Mouse (Mus musculus): ENCODE data around the gene Eif5b.
"Not testable (repeated sequence)": the region's sequence is repeated elsewhere in the genome, so short reads cannot be mapped to it uniquely, and the experiment has no call there.

Gene Eif5b

DNA sequence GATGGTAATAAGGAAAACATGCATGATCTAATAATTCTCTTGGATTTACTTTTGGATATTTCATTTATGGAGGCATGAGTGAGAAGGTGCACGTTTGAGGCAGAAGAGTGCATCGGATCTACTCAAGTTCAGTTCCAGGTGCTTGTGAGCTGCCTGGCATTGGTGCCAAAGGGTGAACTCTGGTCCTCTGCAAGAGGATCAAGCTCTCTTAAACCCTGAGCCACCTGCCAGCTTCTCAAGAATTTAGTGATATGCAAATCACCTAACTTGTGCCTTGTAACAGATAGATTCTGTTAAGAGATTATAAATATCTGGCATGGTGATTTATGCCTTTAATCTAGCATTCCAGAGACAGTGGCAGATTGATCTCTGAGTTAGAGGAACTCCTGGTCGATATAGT, 5.2 kb downstream of the Eif5b start:
- DNase-seq (ENCODE audit: low spot score in 2 of 2), result no peak

DNA sequence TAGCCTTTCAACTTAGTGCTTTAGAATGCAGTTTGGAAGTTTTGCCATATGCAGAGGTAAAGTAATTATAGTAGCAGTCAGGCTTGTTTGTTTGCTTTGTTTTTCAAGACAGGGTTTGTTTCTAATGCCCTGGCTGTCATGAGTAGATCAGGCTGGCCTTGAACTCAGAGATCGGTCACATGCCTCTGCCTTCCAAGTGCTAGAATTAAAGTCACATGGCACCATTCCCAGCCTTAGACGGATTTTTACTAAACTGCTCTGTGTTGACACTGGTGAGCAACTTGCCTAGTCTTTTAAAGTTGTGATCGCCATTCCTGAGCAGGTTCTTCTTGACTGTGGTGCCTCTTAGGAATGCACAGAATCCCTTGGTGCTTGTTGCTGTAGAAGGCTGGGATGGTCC, 8.9 kb downstream of the Eif5b start:
- no peak for DNase-seq (ENCODE audit: low spot score in 2 of 2)

DNA sequence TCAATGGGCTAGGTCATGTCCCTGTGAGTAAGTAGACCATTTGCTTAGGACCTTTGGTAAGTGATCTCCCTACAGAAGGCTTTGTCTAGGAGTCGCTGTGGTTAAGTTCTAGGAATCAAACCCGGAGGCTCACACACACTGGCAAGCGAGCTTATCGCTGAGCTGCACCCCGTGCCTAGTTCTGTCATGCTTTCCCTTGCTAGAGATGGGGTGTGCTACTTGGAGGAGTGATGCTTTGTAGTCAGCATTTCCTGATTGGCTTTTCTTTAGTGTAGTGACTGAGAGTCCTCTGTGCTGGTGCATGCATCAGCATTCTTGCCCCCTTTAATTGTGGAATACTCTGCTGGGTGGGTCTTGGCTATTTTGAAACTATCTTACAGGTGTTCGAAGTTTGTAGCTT, 13.8 kb downstream of the Eif5b start:
- no peak for DNase-seq (ENCODE audit: low spot score in 2 of 2)

DNA sequence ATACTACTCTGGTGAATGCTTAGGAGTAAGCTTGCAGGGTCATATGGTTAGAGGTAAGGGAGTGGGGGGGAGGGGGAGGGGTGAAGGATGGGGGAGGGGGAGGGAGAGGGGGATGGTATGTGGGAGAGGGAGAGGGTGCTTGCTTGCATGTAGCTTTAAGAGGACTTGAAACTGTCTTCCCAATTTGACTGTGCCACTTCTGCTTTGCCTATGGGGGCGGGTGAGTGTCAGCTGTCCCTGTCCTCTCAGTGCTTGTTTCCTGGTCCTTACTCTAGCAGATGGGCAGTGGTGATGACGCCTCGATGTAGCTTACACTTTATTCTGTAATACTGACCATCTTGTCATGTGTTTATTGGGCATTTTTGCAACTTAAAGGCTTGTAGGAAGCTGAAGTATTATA, 14.3 kb downstream of the Eif5b start:
- peak in 1 of 2 experiments; percentile 34 for DNase-seq (ENCODE audit: low spot score in 2 of 2)

DNA sequence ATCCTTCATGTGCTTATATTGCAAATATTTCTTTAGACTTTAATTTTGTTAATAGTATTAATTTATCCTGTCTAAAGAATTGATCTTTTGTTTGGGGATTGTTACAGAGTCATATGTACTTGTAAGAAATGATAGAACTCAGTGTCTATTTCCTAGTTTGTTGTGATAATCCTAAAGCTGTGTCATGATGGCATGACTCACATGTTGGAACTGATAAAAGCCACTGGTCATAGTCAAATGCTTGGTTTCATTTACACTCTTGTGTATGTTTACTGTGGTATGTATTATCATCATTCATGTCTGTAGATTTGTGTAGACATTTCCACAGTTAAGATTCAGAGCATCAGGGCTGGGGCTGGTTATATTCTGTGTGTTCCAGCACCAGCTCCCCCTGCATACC, 14.7 kb downstream of the Eif5b start:
- DNase-seq (ENCODE audit: low spot score in 2 of 2), result no peak

DNA sequence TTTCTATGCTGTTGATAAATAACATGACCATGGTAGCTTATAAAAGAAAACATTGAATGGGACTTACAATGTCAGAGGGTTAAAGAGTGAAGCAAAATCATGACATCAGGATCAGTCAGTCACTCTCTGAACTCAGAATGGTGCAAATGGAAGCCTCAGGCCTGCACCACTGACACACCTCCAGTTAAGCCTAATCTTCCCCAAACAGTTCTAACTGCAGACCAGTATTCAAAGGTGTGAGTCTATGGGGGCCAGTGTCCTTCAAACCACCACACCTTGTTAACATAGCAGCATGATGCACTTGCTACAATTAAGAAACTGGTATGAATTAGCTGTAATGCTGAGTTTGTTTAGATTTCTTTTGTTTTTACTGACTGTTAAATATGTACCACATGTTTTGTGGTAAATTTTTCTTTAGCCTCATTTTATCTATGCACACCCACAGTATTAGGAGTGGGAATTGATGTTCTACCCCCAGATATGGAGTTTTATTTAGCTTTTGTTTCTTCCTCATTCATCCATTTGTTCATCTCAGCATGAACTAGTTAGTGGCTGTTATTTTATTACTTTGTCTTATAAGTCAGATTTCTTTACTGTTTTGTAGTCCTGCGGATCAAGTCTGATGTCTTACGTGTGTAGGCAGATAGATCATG, 16.9 kb downstream of the Eif5b start:
- DNase-seq (ENCODE audit: low spot score in 2 of 2), result no peak

DNA sequence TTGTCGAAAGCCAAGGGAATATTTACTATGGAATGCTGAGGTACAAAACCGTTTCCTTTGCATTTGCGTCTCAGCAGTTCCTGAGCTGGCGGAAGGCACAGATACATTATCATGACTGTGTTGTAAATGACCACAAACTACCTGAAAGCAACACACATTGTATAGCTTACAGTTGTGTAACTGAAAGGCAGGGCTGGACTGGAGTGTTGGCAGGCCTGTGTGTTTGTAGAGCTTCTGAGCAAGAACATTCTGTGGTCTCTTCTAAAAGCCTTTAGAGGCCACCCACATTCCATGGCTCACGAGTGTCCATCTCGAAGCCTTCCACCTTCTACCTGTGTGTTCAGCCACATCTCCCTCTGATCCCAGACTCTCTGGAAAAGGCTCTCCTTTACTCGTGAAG, 29.5 kb downstream of the Eif5b start:
- DNase-seq (ENCODE audit: low spot score in 2 of 2), result no peak

DNA sequence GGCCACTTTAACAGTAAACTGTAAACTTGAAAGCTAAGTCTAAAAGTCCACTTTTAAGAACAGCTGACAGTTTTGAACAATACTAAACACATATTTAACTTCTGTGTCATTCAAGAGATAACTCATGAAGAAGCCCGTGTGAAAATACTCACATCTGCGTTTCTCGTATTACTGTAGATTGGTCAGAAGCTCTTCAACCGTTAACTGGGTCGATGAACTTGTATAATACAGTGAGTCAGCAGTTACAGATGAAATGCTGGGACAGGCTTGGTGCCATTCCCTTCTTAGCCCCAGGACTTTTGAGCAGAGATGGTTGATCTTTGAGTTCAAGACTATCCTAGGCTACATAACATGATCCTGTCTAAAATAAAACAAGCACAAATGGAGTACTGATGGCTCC, 33.6 kb downstream of the Eif5b start:
- no peak for DNase-seq (ENCODE audit: low spot score in 2 of 2)

DNA sequence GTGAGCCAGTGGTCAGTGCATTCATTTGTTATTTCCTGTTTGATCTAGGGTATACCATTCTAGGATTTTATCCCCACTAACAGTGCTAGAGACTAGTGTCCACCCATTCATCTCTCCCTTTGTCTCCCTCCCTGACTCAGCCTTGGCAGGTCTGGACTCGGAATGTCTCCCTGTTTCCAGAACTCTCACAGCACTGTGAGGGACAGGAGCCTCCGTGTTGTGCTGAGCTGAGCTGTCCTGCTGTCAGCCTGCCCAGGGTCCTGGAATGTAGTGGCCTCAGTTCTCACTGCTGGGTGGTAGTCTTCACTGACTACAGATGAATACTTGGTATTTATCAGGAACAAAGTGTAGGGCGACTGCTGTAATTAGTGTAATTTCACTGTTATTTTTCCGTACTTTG, 37.7 kb downstream of the Eif5b start:
- no peak for DNase-seq (ENCODE audit: low spot score in 2 of 2)

DNA sequence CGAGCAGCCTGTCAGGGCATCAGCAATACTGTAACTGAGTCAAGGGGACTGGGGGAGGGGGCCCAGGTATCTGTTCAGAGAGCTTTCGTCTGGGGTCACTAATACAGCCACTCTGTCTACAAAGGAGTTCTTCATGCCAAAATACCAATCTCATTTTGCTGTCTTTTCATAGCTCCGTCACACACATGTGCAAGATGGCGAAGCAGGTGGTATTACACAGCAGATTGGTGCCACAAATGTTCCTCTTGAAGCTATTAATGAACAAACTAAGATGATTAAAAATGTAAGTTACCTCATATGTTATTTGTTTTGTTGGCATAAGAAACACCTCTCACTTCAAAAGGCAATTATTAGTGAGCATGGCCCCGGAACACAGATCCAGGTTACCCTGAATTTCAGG, 39.6 kb downstream of the Eif5b start:
- no peak for DNase-seq (ENCODE audit: low spot score in 2 of 2)

DNA sequence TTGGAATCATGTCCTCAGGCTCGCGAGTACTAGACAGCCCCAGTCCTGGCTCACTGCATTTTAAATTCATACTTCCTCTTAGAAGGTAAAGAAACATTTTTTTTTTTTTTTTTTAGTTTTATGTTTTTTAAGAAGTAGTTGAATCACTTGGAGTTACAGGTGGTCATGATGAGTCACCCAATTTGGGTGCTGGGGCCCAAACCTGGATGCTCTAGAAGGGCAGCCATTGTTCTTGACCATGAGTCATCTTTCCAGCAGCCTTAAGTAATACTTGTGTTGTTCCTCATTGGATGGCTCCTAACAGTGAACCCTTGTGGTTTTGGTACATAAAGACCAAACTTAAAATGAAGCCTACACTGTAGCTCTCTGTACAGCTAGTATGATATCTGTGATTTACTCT, 41.1 kb downstream of the Eif5b start:
- DNase-seq (ENCODE audit: low spot score in 2 of 2), result no peak

DNA sequence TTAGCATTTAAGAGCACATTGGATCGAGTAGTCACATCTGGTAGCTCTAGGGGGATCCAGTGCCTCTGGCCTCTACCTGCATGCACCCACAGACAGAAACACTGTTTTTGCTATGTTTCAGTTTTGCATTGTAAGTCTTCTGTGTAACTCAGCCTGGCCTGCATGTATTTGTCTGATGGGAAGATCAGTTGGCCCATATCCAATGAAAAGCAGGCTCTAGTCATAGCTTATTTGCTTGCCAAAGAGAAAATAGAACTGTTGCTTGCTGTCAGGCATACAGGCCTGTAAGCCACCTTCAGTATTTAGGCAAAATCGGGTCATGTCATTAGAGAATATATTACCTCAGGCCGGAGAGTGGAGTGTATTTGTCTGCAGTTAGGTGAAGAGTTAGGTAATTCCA, 50.3 kb downstream of the Eif5b start:
- DNase-seq (ENCODE audit: low spot score in 2 of 2), result no peak

DNA sequence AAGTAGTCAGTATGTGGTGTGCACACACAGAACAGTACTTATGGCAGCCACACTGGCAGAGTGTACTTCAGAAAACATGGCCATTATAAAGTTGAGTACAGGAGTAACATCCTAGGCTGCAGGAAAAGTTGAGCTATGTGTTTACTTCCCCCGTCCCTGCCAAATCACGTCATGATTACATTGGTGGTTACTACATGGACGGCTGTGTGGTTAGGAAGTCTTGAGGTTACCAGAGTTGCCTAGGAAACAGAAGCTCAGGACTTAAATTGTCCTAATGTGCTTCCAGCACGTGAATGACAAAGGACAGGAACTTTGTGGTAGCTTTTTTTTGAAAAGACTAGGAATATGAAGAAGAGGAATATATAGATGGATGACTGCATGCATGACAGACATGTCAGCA, 51.8 kb downstream of the Eif5b start:
- no peak for DNase-seq (ENCODE audit: low spot score in 2 of 2)

DNA sequence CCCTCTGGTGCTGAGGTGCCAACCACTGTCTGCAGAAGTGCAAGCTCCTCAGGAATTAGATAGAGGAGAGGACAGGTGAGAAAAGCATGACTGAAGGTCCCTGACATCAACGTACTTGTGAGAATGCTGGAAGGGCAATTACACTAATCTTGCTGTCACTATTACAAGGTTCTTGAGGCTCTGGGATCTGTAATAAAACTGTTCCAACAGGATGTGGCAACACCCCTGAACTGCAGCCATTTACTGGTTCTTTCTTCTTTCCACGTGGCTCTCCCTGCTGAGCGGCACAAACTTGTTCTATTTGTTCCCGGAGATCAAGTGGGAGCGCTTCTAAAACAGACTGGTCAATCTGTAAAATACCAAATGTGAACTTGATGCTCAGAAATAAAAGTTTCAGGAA, 57.4 kb downstream of the Eif5b start:
- no peak for DNase-seq (ENCODE audit: low spot score in 2 of 2)

DNA sequence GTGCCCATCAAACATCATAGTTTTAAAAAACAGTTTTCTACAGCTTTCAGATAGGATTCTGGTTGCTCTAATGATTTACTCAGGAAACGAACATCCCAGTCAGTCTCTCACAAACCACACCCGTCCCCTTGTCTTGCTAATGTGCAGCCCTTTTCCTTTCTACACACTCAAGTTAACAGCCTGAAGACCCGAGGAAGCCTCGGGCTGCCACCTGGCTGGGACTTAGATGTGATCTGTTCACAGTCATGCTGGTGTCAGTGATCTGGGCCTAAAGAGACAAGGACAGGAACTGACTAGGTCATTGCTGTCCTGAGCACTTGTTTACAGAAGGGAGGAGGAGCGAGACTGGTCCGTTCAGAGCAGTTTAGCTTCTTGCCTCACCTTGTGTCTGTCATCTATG, 60.6 kb downstream of the Eif5b start:
- no peak for DNase-seq (ENCODE audit: low spot score in 2 of 2)

DNA sequence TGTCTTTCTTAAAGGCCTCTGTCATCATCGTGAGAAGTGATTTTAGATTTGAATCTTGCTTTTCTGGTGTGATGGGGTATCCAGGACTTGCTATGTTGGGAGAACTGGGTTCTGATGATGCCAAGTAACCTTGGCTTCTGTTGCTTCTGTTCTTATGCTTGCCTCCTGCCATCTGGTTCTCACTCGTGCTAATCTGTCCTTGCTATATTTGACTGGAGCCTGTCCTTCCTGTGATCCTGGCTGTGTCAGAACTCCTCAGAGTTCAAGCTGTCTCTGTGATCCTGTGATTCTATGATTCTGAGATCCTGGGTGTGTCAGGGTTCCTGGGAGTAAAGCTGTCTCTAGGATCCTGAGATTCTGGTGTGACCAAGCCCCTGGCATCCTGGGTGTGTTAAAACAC, 64.3 kb downstream of the Eif5b start:
- DNase-seq (ENCODE audit: low spot score in 2 of 2), result not testable (repeated sequence)

DNA sequence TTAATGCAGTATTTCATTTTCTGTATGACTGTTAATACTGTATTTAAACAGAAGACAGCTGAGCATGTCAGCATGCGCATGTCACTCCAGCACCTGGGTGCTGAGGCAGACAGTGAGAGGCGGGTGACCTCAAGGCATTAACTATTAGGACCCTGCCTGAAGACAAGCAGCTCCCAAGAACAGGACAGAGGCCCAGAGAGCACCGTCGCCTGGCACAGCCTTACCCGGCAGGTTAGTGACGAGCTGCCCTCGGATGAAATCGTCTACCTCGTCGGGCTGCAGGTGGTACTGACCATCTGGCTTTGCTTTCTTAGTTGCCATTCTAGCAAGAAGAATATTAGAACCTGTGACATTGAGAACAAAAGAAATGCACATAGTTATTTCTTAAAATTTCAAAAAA, 69.5 kb downstream of the Eif5b start:
- no peak for DNase-seq (ENCODE audit: low spot score in 2 of 2)

DNA sequence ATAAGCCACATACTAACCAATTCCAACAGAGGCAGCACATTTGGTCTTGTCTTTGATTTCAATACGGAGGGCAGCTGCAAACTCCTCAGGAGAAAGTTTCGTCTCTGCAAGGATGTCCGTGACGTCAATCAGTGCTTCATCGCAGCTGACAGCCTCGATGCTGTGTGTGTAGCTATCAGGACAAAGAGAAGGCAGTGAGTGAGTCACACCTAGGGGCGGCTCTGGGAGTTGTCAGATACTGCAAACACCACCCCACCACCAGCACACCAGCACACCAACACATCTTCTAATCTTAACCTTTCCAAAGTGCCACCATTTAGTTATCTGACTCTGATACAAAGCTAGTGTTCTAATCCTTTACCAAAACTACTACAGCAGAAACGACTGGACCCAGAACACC, 73.5 kb downstream of the Eif5b start:
- DNase-seq (ENCODE audit: low spot score in 2 of 2), result no peak

DNA sequence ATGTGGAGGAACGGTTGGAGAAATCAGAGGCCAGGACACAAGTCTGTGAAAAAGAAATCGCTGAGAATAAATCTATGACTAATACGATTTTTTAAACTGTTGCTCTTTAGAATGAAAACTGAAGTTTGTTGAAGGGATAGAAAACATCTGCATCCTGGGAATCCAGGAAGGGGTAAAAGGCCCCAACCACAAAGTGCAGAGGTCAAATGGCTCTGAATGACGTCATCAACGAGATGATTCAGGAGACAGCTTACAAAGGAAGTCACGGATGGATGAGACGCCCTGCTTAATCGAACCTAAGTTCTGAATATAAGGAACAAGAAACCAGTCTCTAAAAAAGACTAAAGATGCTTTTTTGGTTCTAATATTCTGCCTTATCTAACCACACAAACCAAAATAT, 83.5 kb downstream of the Eif5b start:
- no peak for DNase-seq (ENCODE audit: low spot score in 2 of 2)

DNA sequence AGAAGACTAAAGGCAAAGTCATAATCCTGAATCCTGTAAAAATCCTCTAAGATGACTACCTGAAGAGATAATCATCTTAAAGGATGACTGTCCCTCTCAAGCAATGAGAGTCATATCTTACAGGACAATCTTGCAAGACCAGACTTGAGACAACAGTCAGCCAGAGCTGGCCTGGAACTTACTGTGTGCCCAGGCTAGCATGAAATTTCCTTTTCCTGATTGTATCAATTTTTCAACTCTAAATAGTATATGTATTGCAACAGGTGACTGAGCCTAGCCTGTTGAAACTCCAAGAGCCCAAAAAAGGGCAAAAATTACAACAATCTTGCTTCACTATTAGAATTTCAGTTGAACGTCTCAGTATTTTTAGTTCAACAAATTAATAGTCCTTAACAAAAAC, 105.4 kb downstream of the Eif5b start:
- no peak for DNase-seq (ENCODE audit: low spot score in 2 of 2)

DNA sequence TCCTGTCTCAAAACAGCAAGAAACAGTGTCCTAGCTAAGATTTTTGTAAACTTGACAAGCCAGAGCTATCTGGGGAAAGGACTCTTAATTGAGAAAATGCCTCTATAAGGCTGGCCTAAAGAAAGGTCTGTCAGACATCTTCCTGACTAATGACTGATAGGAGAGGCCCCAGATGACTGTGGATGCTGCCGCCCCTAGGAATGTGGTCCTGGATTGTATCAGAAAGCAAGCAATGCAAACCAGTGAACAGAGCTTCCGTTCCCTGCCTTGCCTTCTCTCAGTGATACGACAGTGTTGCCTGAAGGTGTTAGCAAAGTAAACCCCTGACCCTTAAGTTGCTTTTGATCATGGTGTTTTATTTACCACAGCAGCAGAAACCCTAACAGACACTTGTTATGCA, 106.0 kb downstream of the Eif5b start:
- no peak for DNase-seq (ENCODE audit: low spot score in 2 of 2)
